26 mouse cellular contexts compared by ENCODE assay signal in the genomic region with DNA sequence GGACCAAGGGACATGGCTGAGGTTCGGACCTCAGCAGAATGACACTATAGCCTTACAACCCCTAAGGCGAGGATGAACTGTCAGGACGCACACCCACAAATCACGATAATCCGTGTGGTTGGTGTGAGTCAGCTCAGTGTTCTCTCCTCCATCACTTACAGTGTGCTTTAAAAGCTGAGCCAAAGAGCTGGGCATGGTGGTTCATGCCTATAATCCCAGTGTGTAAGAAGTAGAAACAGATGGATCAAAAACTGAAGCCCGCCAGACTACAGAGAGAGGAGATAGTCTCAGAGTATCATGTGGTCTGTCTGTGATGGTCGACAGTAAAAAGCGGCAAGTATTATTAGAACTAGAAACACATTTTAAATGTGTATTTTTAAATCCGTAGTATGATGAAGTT.
"Had no signal": no experiment of that assay in that cellular context is flagged by ENCODE, and none has a peak within 500 bp of the region (broad histone marks: within the 10 kb centered on the region; RNA-seq: fewer than 3 reads in every experiment).

No protein-coding gene starts in this region.

- H3K4me1 ChIP-seq: liver, embryonic 13.5 days had no signal

- ATAC-seq: hindbrain, embryonic 16.5 days; inflammation-experienced regulatory T-cells, adult 6 months; intestine, embryonic 15.5 days; intestine, postnatal 0 days had no signal

- H3K36me3 ChIP-seq: heart, embryonic 10.5 days; heart, embryonic 12.5 days; hindbrain, embryonic 10.5 days; hindbrain, embryonic 12.5 days; intestine, embryonic 15.5 days; limb, embryonic 10.5 days; limb, embryonic 12.5 days; liver, embryonic 13.5 days; liver, embryonic 15.5 days had no signal

- H3K27me3 ChIP-seq: heart, embryonic 12.5 days; hindbrain, embryonic 12.5 days; intestine, embryonic 15.5 days; limb, embryonic 12.5 days; liver, embryonic 13.5 days; liver, embryonic 15.5 days had no signal

- H3K4me3 ChIP-seq: gastrocnemius, adult 2 months; heart, embryonic 10.5 days; heart, embryonic 12.5 days; hindbrain, embryonic 10.5 days; hindbrain, embryonic 12.5 days; intestine, embryonic 15.5 days; left cerebral cortex, adult 2 months; limb, embryonic 10.5 days; limb, embryonic 12.5 days; liver, embryonic 13.5 days; liver, embryonic 15.5 days had no signal

- H3K9me3 ChIP-seq: heart, embryonic 10.5 days; heart, embryonic 12.5 days; hindbrain, embryonic 10.5 days; hindbrain, embryonic 12.5 days; intestine, embryonic 15.5 days; limb, embryonic 10.5 days; limb, embryonic 12.5 days; liver, embryonic 13.5 days; liver, embryonic 15.5 days had no signal

- DNase-seq: gastrocnemius, adult 2 months; gastrocnemius, postnatal 10 days; gastrocnemius, postnatal 25 days; heart, adult 18-20 months; heart, postnatal 10 days; heart, postnatal 4 days; kidney, adult 18-20 months; kidney, adult 8-10 months; kidney, postnatal 10 days; kidney, postnatal 25 days; kidney, postnatal 4 days; layer of hippocampus, adult 9-11 months; liver; liver, embryonic 13.5 days had no signal
